8 mouse cellular contexts compared by ENCODE assay signal in the genomic region with DNA sequence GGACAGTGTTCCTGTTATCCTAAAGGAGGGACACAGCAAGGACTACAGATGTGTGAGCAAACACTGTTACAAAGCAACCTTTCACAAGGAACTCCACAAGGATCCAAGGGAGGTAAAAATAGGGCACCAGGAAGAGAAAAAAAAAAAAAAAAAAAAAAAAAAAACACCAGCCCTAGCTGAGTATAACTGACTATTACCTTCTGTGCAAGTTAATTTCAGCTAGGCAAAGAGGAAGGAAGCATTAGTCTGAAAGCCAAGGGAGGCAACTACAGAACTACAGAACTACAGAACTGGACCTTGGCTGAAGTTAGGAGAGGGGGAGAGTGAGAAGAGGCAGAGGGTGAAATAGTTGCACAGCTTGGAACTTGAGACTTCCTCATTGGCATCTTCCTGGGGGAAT. TPM values are rescaled to one million over a fixed set of nuclear protein-coding genes. Genes with fewer than 3 reads are reported as not detected.
A peak's percentile ranks its signal among the peaks of the same experiment; 100 is the strongest.
DNase-seq lines count a peak whose midpoint lies in the region; ATAC-seq lines count a peak whose summit lies in the region.

No protein-coding gene starts in this region.

- no peak overlapping the region for H3K9ac ChIP-seq in midbrain, embryonic 15.5 days
- H3K9ac ChIP-seq in intestine, embryonic 15.5 days: no peak overlapping the region
- H3K9ac ChIP-seq in stomach, embryonic 16.5 days (ENCODE audit: low read length): no peak overlapping the region; the same call in 1 of the 2 replicates

- no peaks in the 10 kb centered on the region for H3K36me3 ChIP-seq in midbrain, embryonic 15.5 days (replicated peaks)
- no peaks in the 10 kb centered on the region for H3K36me3 ChIP-seq in midbrain, embryonic 10.5 days
- no peaks in the 10 kb centered on the region for H3K36me3 ChIP-seq in intestine, embryonic 15.5 days
- H3K36me3 ChIP-seq in stomach, embryonic 16.5 days (ENCODE audit: control insufficient read depth, insufficient read depth, low read length): no peaks in the 10 kb centered on the region

- no peaks in the 10 kb centered on the region for H3K27me3 ChIP-seq in midbrain, embryonic 15.5 days (replicated peaks)
- no peaks in the 10 kb centered on the region for H3K27me3 ChIP-seq in midbrain, embryonic 10.5 days (ENCODE audit: low read depth, poor library complexity, severe bottlenecking)
- no peaks in the 10 kb centered on the region for H3K27me3 ChIP-seq in intestine, embryonic 15.5 days (replicated peaks)
- no peaks in the 10 kb centered on the region for H3K27me3 ChIP-seq in stomach, embryonic 16.5 days (ENCODE audit: control insufficient read depth, insufficient read depth, low read length)

- peak; percentile 28 to 37 for DNase-seq in heart, adult 18-20 months
- no peak for DNase-seq in heart, postnatal 4 days
- no peak for DNase-seq in midbrain, embryonic 10.5 days (ENCODE audit: low spot score)
- no peak for DNase-seq in ovary, postnatal 36 days (ENCODE audit: low spot score)
- no peak for DNase-seq in frontal cortex, postnatal 36 days (ENCODE audit: low spot score in 2 of 2)

- no peak overlapping the region for H3K4me3 ChIP-seq in midbrain, embryonic 15.5 days
- H3K4me3 ChIP-seq in midbrain, embryonic 10.5 days: no peak overlapping the region
- no peak overlapping the region for H3K4me3 ChIP-seq in intestine, embryonic 15.5 days (replicated peaks)
- peak overlapping the region; percentile 76; the same call in 1 of the 2 replicates for H3K4me3 ChIP-seq in stomach, embryonic 16.5 days (replicated peaks; ENCODE audit: low read length)

- no peak for ATAC-seq in midbrain, embryonic 15.5 days (replicated peaks)
- ATAC-seq in intestine, embryonic 15.5 days: no peak
- no peak for ATAC-seq in stomach, embryonic 16.5 days (ENCODE audit: insufficient read depth, low FRiP score)

- H3K4me1 ChIP-seq in midbrain, embryonic 15.5 days: peaks cover 12% of the 10 kb centered on the region
- H3K4me1 ChIP-seq in midbrain, embryonic 10.5 days: peaks cover 15% of the 10 kb centered on the region
- no peaks in the 10 kb centered on the region for H3K4me1 ChIP-seq in intestine, embryonic 15.5 days (replicated peaks)
- H3K4me1 ChIP-seq in stomach, embryonic 16.5 days (ENCODE audit: control insufficient read depth, insufficient read depth, low read length): peaks cover 7% of the 10 kb centered on the region

- H3K27ac ChIP-seq in midbrain, embryonic 15.5 days: no peak overlapping the region
- H3K27ac ChIP-seq in midbrain, embryonic 10.5 days (replicated peaks): no peak overlapping the region
- H3K27ac ChIP-seq in intestine, embryonic 15.5 days: no peak overlapping the region
- H3K27ac ChIP-seq in stomach, embryonic 16.5 days (ENCODE audit: low read length): peak overlapping the region; percentile 99

- peak overlapping the region; percentile 73; the same call in 1 of the 2 replicates for H3K4me2 ChIP-seq in midbrain, embryonic 15.5 days
- peak overlapping the region; percentile 69 for H3K4me2 ChIP-seq in intestine, embryonic 15.5 days (replicated peaks)
- peak overlapping the region; percentile 62; the same call in 1 of the 2 replicates for H3K4me2 ChIP-seq in stomach, embryonic 16.5 days (ENCODE audit: low read depth, low read length)

- no peaks in the 10 kb centered on the region for H3K9me3 ChIP-seq in midbrain, embryonic 15.5 days
- H3K9me3 ChIP-seq in midbrain, embryonic 10.5 days (replicated peaks): no peaks in the 10 kb centered on the region
- no peaks in the 10 kb centered on the region for H3K9me3 ChIP-seq in intestine, embryonic 15.5 days
- no peaks in the 10 kb centered on the region for H3K9me3 ChIP-seq in stomach, embryonic 16.5 days (replicated peaks; ENCODE audit: control insufficient read depth, low read length)

RNA-seq across cellular contexts. Expression of gene Sppl2a, which starts 0.9 kb away (rescaled TPM):
- total RNA-seq in heart, adult 18-20 months (2021): 10 to 100 TPM; 50.5 to 58.0 TPM
- 10 to 100 TPM; 43.5 to 49.9 TPM for total RNA-seq in heart, postnatal 4 days (2021)
- polyA plus RNA-seq in midbrain, embryonic 15.5 days (2015; fragmentation: Nextera tagmentation; extraction: Ambion mirVana): 32.6 and 35.7 TPM in 2 replicates
- polyA plus RNA-seq in midbrain, embryonic 10.5 days (2016; fragmentation: Nextera tagmentation; extraction: Ambion mirVana): 30.3 and 35.5 TPM in 2 replicates
- 53.4 and 53.7 TPM in 2 replicates for polyA plus RNA-seq in intestine, embryonic 15.5 days (2015; fragmentation: Nextera tagmentation; extraction: Ambion mirVana)
- polyA plus RNA-seq in stomach, embryonic 16.5 days (2015; fragmentation: Nextera tagmentation; extraction: Ambion mirVana): 48.9 and 58.0 TPM in 2 replicates

RNA-seq across cellular contexts. Expression of gene Trpm7, which starts 57.9 kb away (rescaled TPM):
- 10 to 100 TPM; 22.8 to 27.5 TPM for total RNA-seq in heart, adult 18-20 months (2021)
- 10 to 100 TPM; 56.5 to 62.5 TPM for total RNA-seq in heart, postnatal 4 days (2021)
- 33.8 and 40.0 TPM in 2 replicates for polyA plus RNA-seq in midbrain, embryonic 15.5 days (2015; fragmentation: Nextera tagmentation; extraction: Ambion mirVana)
- polyA plus RNA-seq in midbrain, embryonic 10.5 days (2016; fragmentation: Nextera tagmentation; extraction: Ambion mirVana): 39.7 and 40.7 TPM in 2 replicates
- polyA plus RNA-seq in intestine, embryonic 15.5 days (2015; fragmentation: Nextera tagmentation; extraction: Ambion mirVana): 43.2 and 46.3 TPM in 2 replicates
- 40.4 and 40.5 TPM in 2 replicates for polyA plus RNA-seq in stomach, embryonic 16.5 days (2015; fragmentation: Nextera tagmentation; extraction: Ambion mirVana)

Comparison
In these comparisons a context has a peak if more than half of its experiments do, and no peak if none do; other contexts are left out.
1. DNase-seq: peak in heart, adult 18-20 months (2 of 2); none in heart, postnatal 4 days (single experiment), midbrain, embryonic 10.5 days (single experiment), ovary, postnatal 36 days (single experiment) and frontal cortex, postnatal 36 days (0 of 2).
2. Peak in every context shown above with its lines, with median percentiles within 50 percentile points of each other: H3K4me2 ChIP-seq.